Mouse (Mus musculus) urinary bladder, postnatal 4 days (tissue): Measurements from ENCODE around the gene Mbd3.

Experiments used
- DNase-seq, 2 experiments: peaks; one replicate each; pipeline ENCODE4 v3.0.0; 2021 to 2022; ENCODE audit warnings: low spot score in 2 of 2

Gene Mbd3

DNA sequence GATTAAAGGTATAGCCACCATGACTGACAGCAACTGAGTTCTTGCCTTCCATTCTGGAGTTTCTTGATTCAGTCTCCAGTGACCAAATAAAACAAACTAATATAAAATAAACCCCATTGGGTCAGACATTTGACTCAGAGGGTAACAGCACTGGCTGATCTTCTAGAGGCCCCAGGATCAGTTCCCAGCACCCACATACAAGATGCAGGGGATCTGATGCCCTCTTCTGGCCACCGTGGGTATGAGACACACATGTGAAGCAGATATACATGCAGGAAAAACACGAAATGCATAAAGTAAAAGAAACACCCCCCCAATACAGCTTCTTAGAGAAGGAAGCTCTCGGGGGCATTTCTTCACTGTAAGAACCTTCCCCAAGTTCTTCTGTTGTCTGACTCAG is 25.7 kb upstream of the Mbd3 start:
- DNase-seq: no peak

DNA sequence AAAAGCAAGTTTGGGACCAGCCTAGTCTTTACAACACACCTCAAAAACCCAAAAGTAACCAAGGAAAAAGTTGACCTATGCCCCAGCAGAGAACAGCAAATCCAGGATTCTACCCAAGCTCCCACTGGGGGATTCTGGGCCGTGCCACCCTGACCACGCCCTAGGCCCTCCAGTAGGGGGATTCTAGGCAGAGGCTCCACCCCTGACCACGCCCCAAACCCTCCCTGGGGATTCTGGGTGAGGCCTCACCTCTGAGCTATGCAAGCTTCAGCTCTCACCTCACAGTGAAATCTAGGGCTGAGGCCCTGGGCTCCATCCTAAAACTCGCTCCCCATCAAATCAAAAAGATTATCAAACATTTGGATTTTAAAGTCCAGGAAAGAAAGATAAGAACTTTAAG is 24.2 kb upstream of the Mbd3 start:
- no peak for DNase-seq

DNA sequence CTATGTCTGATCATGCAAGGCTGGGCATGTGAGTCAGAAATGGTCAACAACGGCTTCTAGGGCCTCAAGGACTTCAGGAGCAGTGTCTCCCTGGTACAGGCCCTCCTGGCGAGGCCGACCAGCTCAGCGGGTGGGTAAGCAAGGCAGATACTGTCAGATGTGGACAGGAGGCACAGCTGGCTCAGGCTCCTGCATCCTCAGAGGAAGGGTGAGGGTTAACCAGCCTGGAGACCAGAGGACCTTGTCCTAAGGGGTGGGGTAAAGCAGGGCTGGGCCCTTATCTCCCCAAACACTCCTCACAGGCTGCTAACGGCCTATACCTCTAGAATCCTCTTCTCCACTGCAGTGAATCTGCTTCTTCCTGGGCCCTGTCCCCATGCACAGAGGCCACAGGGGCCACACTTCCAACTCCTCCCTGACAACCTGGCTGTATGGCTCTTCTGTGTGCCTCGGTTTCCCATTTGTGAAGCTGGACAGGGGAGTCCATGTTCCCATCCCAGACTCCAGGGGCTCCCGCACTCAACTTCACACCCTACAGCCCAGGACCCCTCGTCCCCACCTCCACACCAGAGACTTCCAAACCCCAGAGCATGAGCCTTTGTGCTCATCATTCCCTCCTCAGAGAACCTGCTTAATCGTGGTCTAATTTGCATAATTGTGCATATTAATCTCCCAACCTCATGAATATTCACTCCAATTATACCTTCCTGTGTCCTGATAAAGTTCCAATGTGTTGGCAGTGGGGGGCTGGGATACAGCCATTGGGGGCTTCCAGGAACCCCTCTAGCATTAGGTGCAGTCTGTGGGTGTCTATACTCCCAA is 22.5 kb upstream of the Mbd3 start:
- no peak for DNase-seq

DNA sequence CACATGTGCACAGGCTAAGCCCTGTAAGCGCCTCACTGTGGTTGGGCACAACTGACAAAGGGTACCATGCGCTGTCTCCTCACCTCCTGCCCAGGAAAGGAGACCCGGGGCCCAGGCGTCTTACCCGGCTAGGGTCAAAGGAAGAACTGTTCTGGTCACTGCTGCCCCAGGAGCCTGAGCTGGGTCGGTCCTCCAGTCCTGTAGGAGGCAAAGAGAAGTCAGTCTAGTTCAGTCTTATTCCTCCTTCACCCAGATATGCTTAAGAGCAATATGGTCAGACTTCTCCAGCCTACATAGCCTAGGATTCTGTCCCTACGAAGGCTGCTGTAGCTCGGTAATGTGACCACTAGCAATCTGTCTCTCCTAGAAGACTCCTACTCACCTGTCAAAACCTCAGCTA is 21.9 kb upstream of the Mbd3 start:
- no peak for DNase-seq

DNA sequence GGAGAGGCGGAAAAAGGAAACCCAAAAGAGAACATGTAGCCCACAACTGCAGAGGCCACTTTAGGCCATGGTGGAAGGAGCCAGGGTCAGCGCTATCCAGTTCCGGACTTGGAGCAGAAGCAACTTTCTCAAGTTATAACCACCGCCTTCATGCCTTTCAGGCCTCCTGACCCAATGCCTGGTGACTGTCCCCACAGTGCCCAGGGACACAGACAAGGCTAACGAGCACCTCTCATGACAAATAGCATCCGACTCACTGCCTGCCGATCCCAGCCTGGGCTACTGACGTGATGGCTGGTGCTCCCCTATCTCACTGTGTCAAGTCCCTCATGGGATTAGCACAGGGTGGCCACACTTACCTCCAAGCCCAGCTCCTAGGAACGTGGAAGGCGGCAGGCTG is 21.4 kb upstream of the Mbd3 start:
- DNase-seq: no peak

DNA sequence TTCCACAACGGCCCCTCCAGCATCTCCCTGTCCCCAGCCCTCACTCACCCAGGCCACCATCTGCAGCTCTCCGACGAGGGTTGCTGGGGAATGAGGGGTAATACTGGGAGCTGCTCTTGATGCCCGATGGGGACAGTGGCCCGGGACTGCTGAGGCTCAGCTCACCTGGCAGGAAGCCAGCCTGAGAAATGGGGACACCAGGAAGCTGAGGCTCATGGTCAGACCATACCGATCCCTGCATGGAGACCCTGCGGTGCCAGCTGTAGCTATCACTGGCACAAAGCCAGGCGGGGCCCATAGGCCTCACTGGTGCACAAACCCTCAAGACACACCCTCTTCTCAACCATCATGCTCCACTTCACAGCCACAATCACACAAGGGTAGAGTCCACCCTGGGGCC is 20.1 kb upstream of the Mbd3 start:
- DNase-seq: no peak

DNA sequence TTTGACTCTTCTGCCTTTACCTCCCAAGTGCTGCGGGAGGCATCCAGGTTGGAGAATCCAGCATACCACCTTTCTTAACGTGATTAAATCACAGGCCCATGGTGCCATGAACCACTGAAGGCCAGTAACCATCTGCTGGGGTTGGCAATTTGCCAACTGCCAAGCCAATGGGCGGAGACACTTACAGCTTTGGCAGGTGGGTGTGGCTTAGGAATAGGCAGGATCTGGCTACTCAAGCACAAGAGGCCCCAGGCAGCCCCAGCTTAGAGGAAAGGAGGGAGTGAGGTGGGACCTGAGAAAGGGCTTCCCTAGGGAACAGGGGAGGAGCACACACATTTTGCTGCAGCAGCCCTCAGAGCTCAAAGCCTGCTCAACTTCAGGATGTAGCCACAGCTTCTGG is 19.0 kb upstream of the Mbd3 start:
- DNase-seq: no peak

DNA sequence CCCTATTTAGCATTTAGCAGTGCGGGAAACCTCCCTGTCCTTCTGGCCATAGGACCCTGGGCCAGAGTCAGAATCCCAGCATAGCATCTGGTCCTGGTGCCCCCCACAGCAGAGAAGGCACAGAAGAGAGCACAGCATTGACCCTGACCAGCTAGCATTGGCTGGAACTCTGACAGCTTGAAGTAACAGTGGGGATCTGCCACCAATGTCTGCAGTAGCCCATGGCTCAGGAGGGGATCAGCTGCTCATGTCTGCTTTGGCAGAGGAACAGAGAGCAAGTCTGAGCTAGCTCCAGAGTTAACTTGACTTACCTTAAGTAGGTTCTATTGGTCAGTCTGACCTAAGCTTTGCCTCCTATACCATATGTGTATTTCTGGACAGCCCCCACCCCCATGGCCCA is 18.5 kb upstream of the Mbd3 start:
- DNase-seq: no peak

DNA sequence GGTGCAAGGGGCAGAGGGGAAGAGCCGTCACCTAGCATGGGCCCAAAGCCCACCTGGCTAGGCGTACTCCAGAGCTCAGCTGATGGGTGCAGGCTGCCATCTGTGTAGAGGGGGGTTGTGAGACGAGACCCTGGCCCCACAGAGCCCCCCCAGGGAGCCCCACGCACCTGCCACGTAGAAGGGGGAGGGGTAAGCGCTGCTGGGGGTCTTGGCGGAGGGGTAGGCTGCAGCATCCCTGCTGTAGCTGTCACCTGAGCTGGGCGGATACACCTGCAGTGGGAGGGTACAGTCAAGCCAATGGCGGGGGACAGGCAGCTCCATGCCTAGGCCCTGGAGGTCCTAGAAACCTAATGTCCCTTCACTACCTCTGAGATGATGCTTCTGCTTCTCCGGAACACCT is 18.0 kb upstream of the Mbd3 start:
- no peak for DNase-seq

DNA sequence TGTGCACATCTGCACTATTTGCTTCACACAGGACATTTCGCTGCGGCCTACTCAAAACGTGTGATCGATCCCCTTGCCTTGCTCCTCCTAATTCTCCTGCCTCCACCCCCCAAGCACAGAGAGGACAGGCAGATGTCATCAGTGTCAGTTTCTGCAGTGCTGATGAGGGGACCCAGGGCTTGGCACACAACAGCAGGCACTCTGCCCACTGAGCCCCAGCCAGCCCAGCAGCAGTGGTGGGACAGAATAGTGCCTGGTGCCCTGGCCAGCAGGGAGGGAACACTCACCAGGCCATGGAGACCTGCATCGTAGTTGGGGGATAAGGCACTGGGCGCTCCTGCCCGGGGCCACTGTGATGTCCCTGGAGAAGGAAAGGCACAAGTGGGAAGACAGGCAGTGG is 16.2 kb upstream of the Mbd3 start:
- no peak for DNase-seq

DNA sequence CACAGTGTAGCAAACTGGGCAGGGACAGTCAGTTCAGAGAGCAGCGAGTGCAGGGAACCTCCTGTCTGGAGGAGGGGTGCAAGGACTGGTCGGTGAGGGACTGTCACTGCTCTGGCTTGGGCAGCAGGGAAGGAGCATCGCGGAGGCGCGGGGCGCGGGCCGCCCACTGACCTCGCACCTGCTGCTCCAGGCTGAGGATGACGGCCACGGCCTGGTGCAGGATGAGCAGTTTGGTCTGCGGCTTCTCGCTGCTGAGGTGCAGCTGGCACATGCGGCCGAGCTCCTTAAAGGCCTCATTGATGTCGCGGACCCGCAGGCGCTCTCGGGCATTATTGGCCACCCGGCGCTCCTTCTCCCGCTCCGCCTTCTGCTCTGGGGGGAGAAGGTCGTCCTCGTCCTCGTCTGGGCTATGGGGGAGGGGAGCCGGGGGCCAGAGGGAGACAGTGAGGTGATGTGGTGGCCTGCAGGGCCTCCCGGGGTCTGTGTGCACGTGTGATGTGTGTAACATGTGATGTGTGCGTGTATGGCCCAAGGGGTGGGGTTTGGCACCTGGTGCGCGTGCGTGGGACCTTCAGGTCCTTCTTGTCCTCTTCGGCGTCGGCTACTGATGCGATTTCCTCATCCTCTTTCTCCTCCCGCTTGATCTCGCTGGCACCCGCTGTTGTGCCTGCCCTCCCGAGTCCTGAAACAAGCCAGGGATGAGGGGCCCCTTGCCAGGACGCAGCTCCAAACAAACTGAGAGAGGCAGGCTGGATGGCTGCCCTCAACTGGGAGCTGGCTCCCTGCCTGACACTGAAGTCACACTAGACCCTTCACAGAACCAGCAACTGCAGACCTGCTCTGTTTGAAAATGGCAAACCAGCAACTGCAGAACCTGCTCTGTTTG is 13.5 kb upstream of the Mbd3 start:
- DNase-seq: peak; percentile 56 to 68

DNA sequence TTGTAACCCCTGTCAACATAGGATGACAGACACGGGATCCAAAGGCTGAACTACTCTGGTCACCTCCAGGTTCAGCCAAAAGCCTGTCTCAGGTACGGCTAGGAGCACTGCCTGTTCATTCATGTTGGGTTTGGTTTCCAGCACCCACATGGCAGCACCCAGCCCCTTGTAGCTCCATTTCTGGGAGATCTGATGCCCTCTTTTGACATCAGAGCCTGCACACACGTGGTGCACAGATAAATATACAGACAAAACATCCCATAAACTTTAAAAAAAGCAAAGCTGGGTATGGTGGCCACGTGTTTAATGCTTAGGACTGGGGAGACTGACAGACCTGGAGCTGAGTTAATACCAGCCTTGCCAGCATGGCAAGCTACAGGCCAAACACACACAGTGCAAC is 8.6 kb upstream of the Mbd3 start:
- DNase-seq: no peak

DNA sequence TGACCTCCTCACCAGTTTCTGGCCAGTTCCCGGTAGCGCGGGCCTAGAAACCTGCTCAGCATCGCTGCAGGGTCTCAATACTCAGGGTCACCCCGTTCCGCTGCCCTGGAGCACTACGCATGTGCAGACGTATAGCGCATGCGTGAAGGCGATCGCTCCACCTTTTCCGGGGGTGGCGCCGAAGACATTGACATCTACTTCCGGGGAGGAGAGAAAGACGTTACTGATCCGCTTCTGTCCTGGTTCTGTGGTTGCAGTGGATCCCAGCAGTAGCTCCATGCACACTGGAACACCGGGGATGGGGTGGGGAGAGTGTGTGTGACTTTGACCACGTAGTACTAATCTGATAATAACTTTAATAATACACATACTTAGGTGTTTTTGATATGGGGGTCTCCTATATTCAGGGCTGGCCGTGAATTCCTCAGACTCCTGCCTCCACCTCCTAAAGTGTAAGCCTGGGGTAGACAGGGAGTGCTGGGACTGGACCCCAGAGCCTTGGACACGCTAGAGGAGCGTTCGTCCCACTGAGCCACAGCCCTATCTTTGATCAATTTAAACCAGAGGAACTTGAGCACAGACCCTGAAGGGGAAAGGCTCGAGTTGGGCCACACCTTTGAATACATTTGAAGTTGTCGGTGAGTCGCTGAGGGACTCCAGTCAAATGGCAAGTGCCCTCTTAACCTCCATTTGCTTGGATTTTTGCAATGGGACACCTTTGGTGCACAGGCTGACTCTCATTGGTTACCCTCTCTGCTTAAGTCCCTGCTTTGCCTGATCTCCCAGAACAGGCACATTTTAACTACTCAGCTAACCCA is 7.5 kb upstream of the Mbd3 start, which contains the start of gene Uqcr11:
Gene Uqcr11, minus strand, starts transcription at position 147 of the 818 bp plus-strand sequence.
- DNase-seq: peak; percentile 87 to 91

DNA sequence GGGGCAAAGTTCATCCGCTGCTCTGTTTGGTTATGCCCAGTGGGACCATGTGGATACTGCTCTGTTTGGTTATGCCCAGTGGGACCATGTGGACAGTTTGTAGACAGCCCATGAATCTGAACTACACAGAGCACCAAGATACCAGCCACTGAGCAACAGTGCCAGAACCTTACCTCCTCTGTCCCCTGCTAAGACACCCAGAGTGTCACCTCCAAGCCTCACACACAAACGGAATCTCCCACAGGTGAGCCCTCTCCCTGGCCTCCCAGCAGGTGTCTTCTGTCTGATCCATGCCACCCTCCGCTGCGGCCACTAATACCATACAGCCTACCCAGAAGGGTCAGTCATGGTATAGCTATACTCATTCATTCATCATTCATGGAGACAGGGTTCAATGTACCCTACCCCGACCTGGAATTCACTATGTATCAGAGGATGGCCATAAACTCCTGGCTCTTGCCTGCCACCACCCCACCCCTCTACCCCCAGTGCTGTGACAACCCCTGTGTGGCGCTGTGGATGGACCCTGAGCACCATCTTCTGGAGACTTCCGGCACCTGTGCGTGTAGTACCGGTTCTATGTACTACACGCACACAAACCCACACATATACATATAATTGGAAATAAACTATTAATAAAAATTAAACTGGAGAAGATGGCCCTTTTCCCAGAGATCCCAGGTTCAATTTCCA is 6.3 kb upstream of the Mbd3 start:
- no peak for DNase-seq

DNA sequence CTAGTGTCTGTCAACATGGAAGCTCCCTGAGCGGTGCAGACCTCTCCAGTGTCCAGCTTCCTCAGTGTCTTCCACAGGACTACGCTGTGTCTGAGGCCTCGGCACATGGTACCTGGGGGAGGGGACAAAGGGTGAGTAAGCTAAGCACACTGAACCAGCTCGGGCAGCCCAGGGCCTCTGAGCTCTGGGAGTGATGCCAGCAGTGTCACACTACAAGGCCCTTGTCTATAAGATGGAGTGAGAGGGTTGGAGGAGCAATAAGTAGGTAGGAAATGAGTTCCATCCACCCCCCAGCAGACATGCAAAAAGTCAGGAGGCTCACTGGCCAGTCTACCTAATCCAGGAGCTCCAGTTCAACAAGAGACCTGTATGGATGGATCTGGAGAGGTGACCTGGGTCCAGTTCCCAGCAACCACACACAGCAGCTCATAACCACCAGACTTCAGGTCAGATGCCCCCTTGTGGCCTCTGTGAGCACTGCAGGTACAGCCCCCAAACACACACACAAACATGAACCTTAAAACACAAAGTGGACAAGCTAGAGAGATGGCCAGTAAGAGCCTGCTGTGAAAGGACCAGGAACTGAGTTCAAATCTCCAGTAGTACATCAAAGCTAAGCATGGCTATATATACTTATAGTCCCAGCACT is 3.8 kb upstream of the Mbd3 start:
- DNase-seq: no peak

DNA sequence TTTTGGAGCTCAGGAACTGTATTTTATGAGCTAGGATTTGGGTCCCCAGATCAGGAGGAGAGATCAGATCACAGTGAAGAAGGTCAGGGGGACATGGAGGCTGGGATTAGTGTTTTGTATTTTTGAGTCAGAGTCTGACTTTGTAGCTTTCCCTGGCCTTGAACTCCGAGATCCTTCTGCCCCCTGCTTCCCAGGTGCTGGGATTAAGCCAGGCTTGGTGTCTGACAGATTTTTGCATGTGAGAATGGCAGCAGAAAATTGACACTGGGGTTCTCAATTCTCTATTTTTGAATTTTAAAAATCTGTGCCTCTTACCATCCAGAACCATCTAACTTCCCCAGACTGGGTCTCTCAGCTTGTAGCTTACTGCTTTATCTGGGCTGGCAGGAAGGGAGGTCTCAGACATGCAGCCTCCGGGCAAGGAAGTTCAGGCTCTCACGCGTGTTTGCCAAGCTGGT is 1.4 kb upstream of the Mbd3 start:
- DNase-seq: no peak

DNA sequence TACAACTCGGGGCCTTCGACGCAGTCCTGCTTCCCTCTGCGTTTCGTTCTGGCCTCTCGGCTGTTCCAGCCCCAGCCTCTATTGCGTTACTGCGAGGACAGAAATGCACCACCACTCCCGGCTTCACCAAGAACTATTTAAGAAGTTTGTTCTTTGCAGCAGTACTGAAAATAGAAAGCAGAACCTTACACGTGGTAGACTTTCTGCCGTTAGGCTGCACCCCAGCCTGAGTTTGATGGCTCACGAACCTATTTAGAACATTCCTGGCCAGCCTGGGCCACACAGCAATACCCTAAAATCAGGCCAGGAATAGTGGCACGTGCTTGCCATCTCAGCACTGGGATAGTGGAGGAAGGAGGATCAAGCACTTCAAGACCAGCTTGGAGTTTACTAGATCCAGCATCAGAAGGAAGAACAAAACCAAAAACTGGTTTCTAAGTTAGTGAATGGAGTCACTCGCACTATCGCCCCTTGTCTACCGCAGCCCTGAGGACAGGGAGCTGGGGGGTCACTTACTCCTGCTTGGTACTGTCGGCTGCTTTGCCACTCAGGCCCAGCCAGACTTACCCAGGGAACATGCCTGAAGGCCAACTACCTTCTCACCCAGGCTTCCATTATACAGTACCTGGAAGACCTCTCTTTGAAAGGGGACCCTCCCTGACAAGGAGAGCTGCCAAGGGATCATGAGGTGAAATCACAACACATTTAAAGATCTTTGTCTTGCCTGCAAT is 788 bp upstream of the Mbd3 start:
- DNase-seq: no peak

DNA sequence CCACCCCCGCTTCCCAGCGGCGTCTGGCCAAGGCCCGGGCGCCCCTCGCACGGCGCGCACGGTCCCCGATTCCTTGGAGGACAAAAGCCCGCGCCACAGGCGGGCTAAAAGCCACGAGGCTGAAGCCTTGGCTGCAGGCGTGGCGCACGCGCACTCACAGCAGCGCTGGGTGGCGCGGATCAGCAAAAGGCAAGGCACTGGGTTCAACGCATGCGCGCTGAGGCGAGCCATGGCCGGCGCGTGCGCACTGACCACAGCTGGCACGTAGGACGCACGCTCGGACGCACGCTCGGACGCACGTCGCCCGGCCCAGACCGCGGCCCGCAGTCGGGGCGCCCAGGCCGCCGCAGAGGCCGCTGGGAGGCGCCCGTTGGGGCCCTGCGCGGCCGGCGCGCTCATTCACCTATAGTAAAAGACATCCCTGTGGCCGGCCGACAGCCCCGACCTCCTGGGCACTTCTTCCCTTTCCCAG is 595 bp downstream of the Mbd3 start:
- peak; percentile 97 to 98 for DNase-seq

DNA sequence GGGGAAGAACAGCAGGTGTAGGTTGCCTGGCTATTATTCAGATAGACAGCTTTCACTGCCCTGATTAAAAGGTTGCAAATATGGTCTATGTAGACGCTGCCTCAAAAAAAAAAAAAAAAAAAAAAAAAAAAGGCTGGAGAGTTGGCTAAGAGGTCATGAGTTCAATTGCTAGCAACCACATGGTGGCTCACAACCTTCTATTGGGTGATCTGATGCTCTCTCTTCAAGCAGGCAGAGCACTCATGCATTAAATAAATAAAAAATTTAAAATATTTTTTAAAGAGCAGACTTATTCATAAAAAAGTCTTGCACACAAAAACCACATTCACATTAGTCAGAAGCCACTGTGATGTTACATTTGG is 1.2 kb downstream of the Mbd3 start:
- no peak for DNase-seq

DNA sequence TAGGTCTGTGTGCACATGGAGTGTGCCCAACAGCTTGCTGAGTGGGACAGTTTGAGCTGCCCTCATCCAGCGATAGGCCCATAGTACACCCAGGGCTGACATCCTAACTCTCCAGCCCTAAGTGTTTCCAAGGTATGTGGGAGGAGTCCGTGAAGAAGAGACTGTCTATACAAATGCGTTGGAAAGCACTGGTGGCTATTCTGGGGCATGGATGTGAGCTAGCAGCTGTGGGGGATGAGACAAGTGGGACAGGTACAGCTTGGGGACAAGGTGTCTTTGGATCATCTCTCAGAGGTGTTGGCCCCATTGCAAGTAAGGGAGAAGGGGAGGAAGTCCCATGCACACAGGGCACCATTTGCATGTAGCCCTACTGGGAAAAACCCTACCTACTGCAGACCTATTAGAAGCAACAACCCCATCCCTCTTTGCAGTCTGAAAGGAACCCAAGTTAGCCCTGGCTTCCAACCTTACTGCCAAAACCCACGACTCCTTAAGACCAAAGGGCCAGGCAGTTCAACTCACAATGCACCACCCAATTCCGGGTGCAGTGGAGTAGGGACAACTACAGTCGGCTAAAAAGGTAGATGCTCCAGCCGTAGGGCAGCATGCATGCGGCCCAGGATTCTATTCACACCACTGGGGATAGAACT is 1.7 kb downstream of the Mbd3 start:
- DNase-seq: no peak
